Mouse (Mus musculus) limb, embryonic 14.5 days (tissue): ENCODE measurements around the gene Acsm2. TPM values are rescaled to one million over a fixed set of nuclear protein-coding genes. Genes with fewer than 3 reads are reported as not detected.
"Not testable (repeated sequence)": the region's sequence is repeated elsewhere in the genome, so short reads cannot be mapped to it uniquely, and the experiment has no call there.

ENCODE experiments used
- ATAC-seq: fragments of 200-750 bp; cut with Nextera tagmentation; 2 replicates; pipeline ENCODE4 v1.8.0; 2017; ENCODE audit warnings: low read depth, moderate number of reproducible peaks, moderate TSS enrichment; ENCODE audit not compliant: low FRiP score
- DNase-seq: peaks from one replicate; pipeline ENCODE4 v3.0.0-alpha.2; 2015; ENCODE audit warnings: low spot score
- H3K27ac ChIP-seq: fragments of 300-500 bp; sonication (generic); replicated peaks from 2 replicates; pipeline ENCODE4 v1.5.1; 2014; ENCODE audit warnings: low read depth, mild to moderate bottlenecking, low read length, moderate library complexity, mixed read lengths
- H3K27me3 ChIP-seq: fragments of 300-500 bp; sonication (generic); 2 replicates; pipeline ENCODE4 v1.6.1; 2014; ENCODE audit warnings: low read length, mixed read lengths; ENCODE audit not compliant: control insufficient read depth, insufficient read depth
- H3K36me3 ChIP-seq: fragments of 300-500 bp; sonication (generic); 2 replicates; pipeline ENCODE4 v1.6.1; 2014; ENCODE audit warnings: mild to moderate bottlenecking, low read length, moderate library complexity, mixed read lengths; ENCODE audit not compliant: control insufficient read depth, insufficient read depth
- H3K4me1 ChIP-seq: fragments of 300-500 bp; sonication (generic); 2 replicates; pipeline ENCODE4 v1.6.1; 2014; ENCODE audit warnings: antibody characterized with exemption, low read length, mixed read lengths; ENCODE audit not compliant: control insufficient read depth, insufficient read depth
- H3K4me2 ChIP-seq: fragments of 300-500 bp; sonication (generic); replicated peaks from 2 replicates; pipeline ENCODE4 v1.6.1; 2014; ENCODE audit warnings: low read depth, mild to moderate bottlenecking, low read length, moderate library complexity; ENCODE audit not compliant: severe bottlenecking
- H3K4me3 ChIP-seq: fragments of 300-500 bp; sonication (generic); replicated peaks from 2 replicates; pipeline ENCODE4 v1.5.1; 2014; ENCODE audit warnings: low read length
- H3K9ac ChIP-seq: fragments of 300-500 bp; sonication (generic); 2 replicates; pipeline ENCODE4 v1.6.1; 2014; ENCODE audit warnings: mild to moderate bottlenecking, low read depth, low read length, moderate library complexity; ENCODE audit not compliant: severe bottlenecking
- H3K9me3 ChIP-seq: fragments of 300-500 bp; sonication (generic); 2 replicates; pipeline ENCODE4 v1.6.1; 2016; ENCODE audit warnings: low read length; ENCODE audit not compliant: control insufficient read depth
- POLR2A ChIP-seq: fragments of 200-500 bp; IDR thresholded peaks from 2 replicates; pipeline ENCODE4 v1.8.0; 2012; ENCODE audit warnings: inconsistent platforms, mild to moderate bottlenecking, moderate library complexity, borderline replicate concordance; ENCODE audit not compliant: insufficient read depth, insufficient read length; ENCODE audit errors: extremely low read depth
- WGBS: fragments of 180-500 bp; shearing (Covaris S2); extraction: QIAGEN DNeasy Blood & Tissue Kit; methylation state at CpG from one replicate; pipeline ENCODE4 v1.1.7; 2014; 5-methylcytosine and 5-hydroxymethylcytosine counted together
- polyA plus RNA-seq, 2 experiments: library from polyadenylated mRNA; depleted of rRNA in 1 of 2; stranded (reverse) in 1 of 2; unstranded in 1 of 2; fragments of >200 nt; fragmentation: Nextera tagmentation in 1 of 2; extraction: Ambion mirVana in 1 of 2; gene quantifications; 2 replicates each; pipeline versions ENCODE4 v1.2.1 to v1.2.3; 2012 to 2014

The Acsm2 gene
- polyA plus RNA-seq, 2 experiments, result not detected

DNA sequence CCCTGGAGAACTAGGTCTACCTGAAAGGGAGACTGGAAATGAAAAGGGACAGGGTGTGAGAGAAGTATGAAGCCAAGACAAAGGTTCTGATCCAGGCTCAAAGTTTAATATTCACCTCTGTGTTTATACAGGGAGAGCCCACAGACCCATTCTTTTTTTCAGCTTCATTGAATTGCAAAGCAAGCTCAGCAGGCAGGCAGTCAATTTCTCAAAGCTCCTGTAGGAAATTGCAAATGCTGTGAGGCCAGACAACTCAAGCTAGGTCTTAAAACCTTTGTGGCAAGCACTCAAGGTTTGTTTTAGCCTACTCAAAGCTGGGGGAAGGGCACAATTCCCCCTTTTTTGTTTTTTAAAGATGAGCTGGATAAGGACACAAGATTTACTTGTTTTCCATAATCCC, 8.6 kb upstream of the Acsm2 start:
- Histone ChIP-seq H3K27me3 (no peaks in the 10 kb centered on the region), H3K4me1 (no peaks in the 10 kb centered on the region), H3K4me2 (no peak overlapping the region), H3K36me3 (no peaks in the 10 kb centered on the region), H3K9ac (no peak overlapping the region), H3K27ac (no peak overlapping the region), H3K9me3 (no peaks in the 10 kb centered on the region), H3K4me3 (no peak overlapping the region)
- no peak for TF ChIP-seq POLR2A
- DNase-seq, result no peak
- no peak for ATAC-seq

- Histone ChIP-seq H3K27ac (no peak overlapping the region), H3K4me2 (no peak overlapping the region), H3K4me1 (no peaks in the 10 kb centered on the region), H3K9me3 (no peaks in the 10 kb centered on the region), H3K36me3 (no peaks in the 10 kb centered on the region), H3K9ac (no peak overlapping the region), H3K27me3 (no peaks in the 10 kb centered on the region), H3K4me3 (no peak overlapping the region)
- DNase-seq, result no peak
- 68% methylated on average over 3 of the region's 3 CpGs for WGBS
- no peak for ATAC-seq
- TF ChIP-seq POLR2A, result no peak
Measured at GRCm38 (mm10) chr7:119550471-119551222, 3.5 kb upstream of the Acsm2 start.

DNA sequence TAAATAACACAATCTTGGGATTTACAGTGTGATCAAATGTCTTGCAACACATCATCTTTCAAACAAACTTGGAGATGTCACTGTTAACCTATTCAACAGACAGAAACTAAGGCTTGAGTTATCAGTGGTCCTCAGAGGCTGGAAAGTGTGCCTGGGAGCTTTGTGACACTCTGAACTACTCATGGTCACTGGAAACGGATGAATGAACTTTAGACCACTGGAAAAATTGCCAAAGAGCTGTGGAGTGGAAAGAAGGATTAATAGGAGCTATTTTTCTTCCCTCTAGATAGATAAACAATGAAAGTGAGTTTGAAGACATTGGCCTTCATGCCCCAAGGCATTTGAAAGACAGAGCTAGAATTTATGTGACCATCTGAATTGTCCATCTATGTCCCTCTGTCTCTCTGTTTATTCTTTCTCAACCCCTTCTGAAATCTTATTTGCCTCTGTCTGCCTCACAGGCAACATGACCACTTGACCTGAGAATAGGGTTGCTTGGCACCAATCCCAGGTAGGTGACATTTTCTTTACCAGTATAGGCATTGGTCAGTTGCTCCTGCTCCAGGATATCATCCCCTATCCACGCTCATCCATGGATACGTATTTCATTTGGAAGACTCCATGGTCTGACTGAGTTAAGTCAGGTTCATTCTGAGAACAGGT, 5.8 kb downstream of the Acsm2 start:
- WGBS, result 75% methylated on average over 3 of the region's 3 CpGs
- Histone ChIP-seq H3K9ac (no peak overlapping the region), H3K4me1 (no peaks in the 10 kb centered on the region), H3K27me3 (no peaks in the 10 kb centered on the region), H3K9me3 (no peaks in the 10 kb centered on the region), H3K4me3 (no peak overlapping the region), H3K4me2 (no peak overlapping the region), H3K36me3 (no peaks in the 10 kb centered on the region), H3K27ac (no peak overlapping the region)
- no peak for ATAC-seq
- no peak for DNase-seq
- TF ChIP-seq POLR2A, result no peak

- Histone ChIP-seq H3K4me2 (no peak overlapping the region), H3K27me3 (no peaks in the 10 kb centered on the region), H3K9me3 (no peaks in the 10 kb centered on the region), H3K36me3 (no peaks in the 10 kb centered on the region), H3K27ac (no peak overlapping the region), H3K4me1 (no peaks in the 10 kb centered on the region), H3K4me3 (no peak overlapping the region), H3K9ac (no peak overlapping the region)
- 73% methylated on average over 3 of the region's 3 CpGs for WGBS
- no peak for TF ChIP-seq POLR2A
- DNase-seq, result no peak
- no peak for ATAC-seq
Measured at GRCm38 (mm10) chr7:119560452-119560835, 6.3 kb downstream of the Acsm2 start.

- H3K9ac ChIP-seq, result no peak overlapping the region
- no peak overlapping the region for H3K27ac ChIP-seq
- no peak overlapping the region for H3K4me2 ChIP-seq
- no peaks in the 10 kb centered on the region for H3K4me1 ChIP-seq
- H3K27me3 ChIP-seq, result no peaks in the 10 kb centered on the region
- no peak overlapping the region for H3K4me3 ChIP-seq
- no peak for TF ChIP-seq POLR2A
- no peaks in the 10 kb centered on the region for H3K9me3 ChIP-seq
- ATAC-seq (no peak), DNase-seq (no peak)
- 54% methylated on average over 4 of the region's 4 CpGs for WGBS
- no peaks in the 10 kb centered on the region for H3K36me3 ChIP-seq
Measured at GRCm38 (mm10) chr7:119561441-119561840, 7.3 kb downstream of the Acsm2 start.

DNA sequence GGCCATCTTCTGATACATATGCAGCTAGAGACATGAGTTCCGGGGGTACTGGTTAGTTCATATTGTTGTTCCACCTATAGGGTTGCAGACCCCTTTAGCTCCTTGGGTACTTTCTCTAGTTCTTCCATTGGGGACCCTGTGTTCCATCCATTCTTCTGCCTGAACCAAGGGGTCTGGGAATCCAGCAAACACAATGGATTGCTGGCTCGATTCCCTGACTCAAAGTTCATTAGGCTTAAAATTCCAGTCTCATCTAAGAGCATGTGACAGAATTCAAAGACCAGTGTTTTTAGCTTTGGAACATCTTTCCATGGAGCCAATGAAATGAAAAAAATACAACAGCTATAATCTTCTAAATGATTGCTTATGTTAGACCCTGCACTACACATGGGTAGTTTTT, 8.3 kb downstream of the Acsm2 start:
- H3K27me3 ChIP-seq, H3K4me3 ChIP-seq, H3K9ac ChIP-seq, ATAC-seq, H3K36me3 ChIP-seq, H3K4me1 ChIP-seq, DNase-seq, H3K4me2 ChIP-seq, H3K9me3 ChIP-seq, H3K27ac ChIP-seq: not testable (repeated sequence)
- 88% methylated on average over 2 of the region's 2 CpGs for WGBS
